Comparison of ENCODE assay signal across 9 mouse cellular contexts in genomic region chr2:163788484-163788883, GRCm38 (mm10). TPM values are rescaled to one million over a fixed set of nuclear protein-coding genes. Genes with fewer than 3 reads are reported as not detected.
DNase-seq lines count a peak whose midpoint lies in the region; ATAC-seq and TF ChIP-seq lines count a peak whose summit lies in the region.
"Had no signal": no experiment of that assay in that cellular context is flagged by ENCODE, and none has a peak within 500 bp of the region (broad histone marks: within the 10 kb centered on the region; RNA-seq: fewer than 3 reads in every experiment).

No protein-coding gene starts in this region.

- TF ChIP-seq CTCF in lung, postnatal 0 days (IDR thresholded peaks at IDR 0.05) = peak; percentile 83

- TF ChIP-seq EP300 in lung, postnatal 0 days (IDR thresholded peaks at IDR 0.05) = no peak

- H3K9me3 ChIP-seq in forebrain, embryonic 11.5 days (ENCODE audit: control insufficient read depth, low read length) = no peaks in the 10 kb centered on the region
- no peaks in the 10 kb centered on the region for H3K9me3 ChIP-seq in forebrain, embryonic 16.5 days (ENCODE audit: control insufficient read depth, low read length)
- H3K9me3 ChIP-seq in lung, postnatal 0 days (ENCODE audit: low read length) = no peaks in the 10 kb centered on the region
- H3K9me3 ChIP-seq: megakaryocyte, embryonic 14.5 days had no signal

- no peaks in the 10 kb centered on the region for H3K36me3 ChIP-seq in forebrain, embryonic 11.5 days (ENCODE audit: control insufficient read depth, insufficient read depth, low read length)
- H3K36me3 ChIP-seq in forebrain, embryonic 16.5 days (ENCODE audit: control insufficient read depth, insufficient read depth) = no peaks in the 10 kb centered on the region
- H3K36me3 ChIP-seq in lung, postnatal 0 days (ENCODE audit: insufficient read depth, low read length) = no peaks in the 10 kb centered on the region

- H3K4me2 ChIP-seq in forebrain, embryonic 11.5 days (ENCODE audit: low read depth, low read length, severe bottlenecking) = no peak overlapping the region
- H3K4me2 ChIP-seq in forebrain, embryonic 16.5 days (ENCODE audit: low read length) = no peak overlapping the region
- H3K4me2 ChIP-seq in lung, postnatal 0 days (replicated peaks; ENCODE audit: low read depth, low read length) = no peak overlapping the region

- H3K4me3 ChIP-seq in forebrain, embryonic 11.5 days (ENCODE audit: low read depth, low read length) = no peak overlapping the region
- no peak overlapping the region for H3K4me3 ChIP-seq in forebrain, embryonic 16.5 days (replicated peaks; ENCODE audit: low read length)
- H3K4me3 ChIP-seq in lung, postnatal 0 days (ENCODE audit: low read depth, low read length) = no peak overlapping the region
- H3K4me3 ChIP-seq: megakaryocyte, embryonic 14.5 days had no signal

- H3K27ac ChIP-seq in forebrain, embryonic 11.5 days (ENCODE audit: low read depth, low read length) = no peak overlapping the region
- no peak overlapping the region for H3K27ac ChIP-seq in forebrain, embryonic 16.5 days (ENCODE audit: low read length)
- H3K27ac ChIP-seq in lung, postnatal 0 days (ENCODE audit: low read length) = no peak overlapping the region

- no peak overlapping the region for H3K9ac ChIP-seq in forebrain, embryonic 11.5 days (ENCODE audit: low read length)
- H3K9ac ChIP-seq in forebrain, embryonic 16.5 days (replicated peaks; ENCODE audit: low read depth, low read length) = no peak overlapping the region
- no peak overlapping the region for H3K9ac ChIP-seq in lung, postnatal 0 days (replicated peaks; ENCODE audit: low read depth)

- H3K4me1 ChIP-seq in forebrain, embryonic 11.5 days (replicated peaks; ENCODE audit: control insufficient read depth, insufficient read depth, low read length) = no peaks in the 10 kb centered on the region
- H3K4me1 ChIP-seq in forebrain, embryonic 16.5 days (replicated peaks; ENCODE audit: control insufficient read depth, insufficient read depth, low read length) = no peaks in the 10 kb centered on the region
- H3K4me1 ChIP-seq in lung, postnatal 0 days (ENCODE audit: insufficient read depth, low read depth, low read length) = no peaks in the 10 kb centered on the region

- peak; percentile 64 for DNase-seq in forebrain, embryonic 11.5 days (ENCODE audit: low spot score)
- DNase-seq in NIH3T3 (ENCODE audit: low read depth) = peak; percentile 94
- peak; percentile 87 to 92 for DNase-seq in cerebellum, postnatal 10 days
- peak; percentile 51 for DNase-seq in gastrocnemius, postnatal 25 days
- DNase-seq in layer of hippocampus, adult 18-20 months (ENCODE audit: low spot score in 2 of 2) = peak; percentile 59 to 85
- DNase-seq in lung, postnatal 0 days (ENCODE audit: low spot score) = peak; percentile 76
- peak; percentile 33 to 43 for DNase-seq in right cerebral cortex, postnatal 36 days (ENCODE audit: low spot score in 2 of 2)

- no peak for ATAC-seq in forebrain, embryonic 11.5 days (replicated peaks; ENCODE audit: low FRiP score)
- no peak for ATAC-seq in forebrain, embryonic 16.5 days
- ATAC-seq in lung, postnatal 0 days = peak; percentile 55; the same call in 1 of the 2 replicates

- H3K27me3 ChIP-seq in forebrain, embryonic 11.5 days (ENCODE audit: control insufficient read depth, insufficient read depth, low read length) = no peaks in the 10 kb centered on the region
- H3K27me3 ChIP-seq in forebrain, embryonic 16.5 days (replicated peaks; ENCODE audit: control insufficient read depth, insufficient read depth, low read length) = no peaks in the 10 kb centered on the region
- H3K27me3 ChIP-seq in lung, postnatal 0 days (replicated peaks; ENCODE audit: insufficient read depth, low read length) = no peaks in the 10 kb centered on the region

- 86% methylated on average over 4 of the region's 4 CpGs for WGBS in forebrain, embryonic 11.5 days
- WGBS in forebrain, embryonic 16.5 days = 75% methylated on average over 4 of the region's 4 CpGs
- WGBS in lung, postnatal 0 days = 69% methylated on average over 4 of the region's 4 CpGs

RNA-seq across cellular contexts. Expression of gene Ccn5, which starts 32.2 kb away (rescaled TPM):
- polyA plus RNA-seq in forebrain, embryonic 11.5 days (2014; fragmentation: Nextera tagmentation; extraction: Ambion mirVana) = 0.25 and 0.32 TPM in 2 replicates
- 0.15 and 0.27 TPM in 2 replicates for polyA plus RNA-seq in forebrain, embryonic 16.5 days (2015; fragmentation: Nextera tagmentation; extraction: Ambion mirVana)
- 1 to 10 TPM in 1 of 2 experiments, under 1 TPM in 1; 0.20 to 1.3 TPM for total RNA-seq in gastrocnemius, postnatal 25 days (2021)
- total RNA-seq in layer of hippocampus, adult 18-20 months (2021) = not detected
- 2.4 and 2.7 TPM in 2 replicates for polyA plus RNA-seq in lung, postnatal 0 days (2015; fragmentation: Nextera tagmentation; extraction: Ambion mirVana)

RNA-seq across cellular contexts. Expression of gene Ada, which starts 38.4 kb away (rescaled TPM):
- 8.1 and 10.1 TPM in 2 replicates for polyA plus RNA-seq in forebrain, embryonic 11.5 days (2014; fragmentation: Nextera tagmentation; extraction: Ambion mirVana)
- polyA plus RNA-seq in forebrain, embryonic 16.5 days (2015; fragmentation: Nextera tagmentation; extraction: Ambion mirVana) = 4.5 and 5.2 TPM in 2 replicates
- 1 to 10 TPM in 1 of 2 experiments, under 1 TPM in 1; 0.20 to 1.0 TPM for total RNA-seq in gastrocnemius, postnatal 25 days (2021)
- 1 to 10 TPM; 1.0 to 1.9 TPM for total RNA-seq in layer of hippocampus, adult 18-20 months (2021)
- 3.2 and 3.6 TPM in 2 replicates for polyA plus RNA-seq in lung, postnatal 0 days (2015; fragmentation: Nextera tagmentation; extraction: Ambion mirVana)

Comparison
In these comparisons a context has a peak if more than half of its experiments do, and no peak if none do; other contexts are left out.
1. DNase-seq: peak in every context shown above with its lines; median percentile 94 in NIH3T3; 90 in cerebellum, postnatal 10 days; 76 in lung, postnatal 0 days; 72 in layer of hippocampus, adult 18-20 months; 64 in forebrain, embryonic 11.5 days; 51 in gastrocnemius, postnatal 25 days; 38 in right cerebral cortex, postnatal 36 days.